Mouse (Mus musculus) small intestine, adult 2 months (tissue): ENCODE results near the gene Extl1. TPM values are rescaled to one million over a fixed set of nuclear protein-coding genes. Genes with fewer than 3 reads are reported as not detected.

Experiments used
- H3K27ac ChIP-seq: fragments of 200-500 bp; 2 replicates; pipeline ENCODE4 v1.5.1; 2012; ENCODE audit warnings: low read depth, low read length, control low read depth, inconsistent platforms; ENCODE audit not compliant: insufficient read depth
- H3K27me3 ChIP-seq: fragments of 200-500 bp; 2 replicates; pipeline ENCODE4 v1.6.1; 2012; ENCODE audit warnings: mild to moderate bottlenecking, moderate library complexity, low read length, inconsistent platforms; ENCODE audit not compliant: control insufficient read depth, insufficient read depth
- H3K36me3 ChIP-seq: fragments of 200-500 bp; 2 replicates; pipeline ENCODE4 v1.6.1; 2012; ENCODE audit warnings: mild to moderate bottlenecking, low read length, control low read depth, inconsistent platforms; ENCODE audit not compliant: control insufficient read depth, insufficient read depth
- H3K4me1 ChIP-seq: fragments of 200-500 bp; 2 replicates; pipeline ENCODE4 v1.6.1; 2012; ENCODE audit warnings: low read length, inconsistent platforms, mixed read lengths; ENCODE audit not compliant: control insufficient read depth, insufficient read depth, insufficient read length
- H3K4me3 ChIP-seq: fragments of 200-500 bp; 2 replicates; pipeline ENCODE4 v1.5.1; 2012; ENCODE audit warnings: low read depth, mild to moderate bottlenecking, control low read depth, inconsistent platforms, low read length, moderate library complexity
- CTCF ChIP-seq: fragments of 200-500 bp; IDR thresholded peaks from 2 replicates; pipeline ENCODE4 v1.5.1; 2012; ENCODE audit warnings: low read depth, mild to moderate bottlenecking, control low read depth, inconsistent platforms, low read length, moderate library complexity, mixed read lengths; ENCODE audit not compliant: insufficient replicate concordance, insufficient read length; ENCODE audit errors: extremely low read depth
- POLR2A ChIP-seq: fragments of 200-500 bp; IDR thresholded peaks from 2 replicates; pipeline ENCODE4 v1.6.1; 2012; ENCODE audit warnings: low read depth, mild to moderate bottlenecking, control low read depth, inconsistent platforms, low read length, moderate library complexity
- WGBS: fragments of 180-500 bp; shearing (Covaris S2); methylation state at CpG from one replicate; pipeline ENCODE4 v1.1.7; 2018; 5-methylcytosine and 5-hydroxymethylcytosine counted together
- polyA plus RNA-seq: library from polyadenylated mRNA; depleted of rRNA; stranded (reverse); fragments of >200 nt; gene quantifications from 2 replicates; pipeline ENCODE4 v1.2.3, GENCODE M21; 2012

Extl1 gene
- polyA plus RNA-seq, 1 experiment: 1.5 TPM

GRCm38 (mm10) chr4:134314081-134314655 lies 69.5 kb downstream of the Extl1 start:
- H3K27ac ChIP-seq: no peak overlapping the region

GRCm38 (mm10) chr4:134312901-134313300 lies 70.7 kb downstream of the Extl1 start:
- H3K36me3 ChIP-seq: no peaks in the 10 kb centered on the region
- TF ChIP-seq CTCF: peak; percentile 49; the same call in 1 of the 2 replicates
- no peak for TF ChIP-seq POLR2A
- H3K27ac ChIP-seq: no peak overlapping the region
- peaks cover 4% of the 10 kb centered on the region for H3K4me1 ChIP-seq
- H3K4me3 ChIP-seq: no peak overlapping the region
- H3K27me3 ChIP-seq: no peaks in the 10 kb centered on the region
- 94% methylated on average over 6 of the region's 6 CpGs for WGBS

More at GRCm38 (mm10) chr4:134314081-134314655, 69.5 kb downstream of the Extl1 start:
- no peaks in the 10 kb centered on the region for H3K27me3 ChIP-seq
- no peak overlapping the region for H3K4me3 ChIP-seq
- TF ChIP-seq POLR2A (no peak), CTCF (no peak)
- WGBS: 85% methylated on average over 4 of the region's 4 CpGs
- peaks cover 2% of the 10 kb centered on the region for H3K4me1 ChIP-seq
- H3K36me3 ChIP-seq: no peaks in the 10 kb centered on the region

GRCm38 (mm10) chr4:134312341-134312740 lies 71.3 kb downstream of the Extl1 start:
- H3K4me3 ChIP-seq: no peak overlapping the region
- no peaks in the 10 kb centered on the region for H3K27me3 ChIP-seq
- H3K27ac ChIP-seq: no peak overlapping the region
- H3K36me3 ChIP-seq: no peaks in the 10 kb centered on the region
- H3K4me1 ChIP-seq: peaks cover 9% of the 10 kb centered on the region
- WGBS: 92% methylated on average over 5 of the region's 5 CpGs
- TF ChIP-seq POLR2A: no peak
- TF ChIP-seq CTCF: no peak

GRCm38 (mm10) chr4:134311784-134312183 lies 71.9 kb downstream of the Extl1 start:
- Histone ChIP-seq H3K4me1 (peaks cover 14% of the 10 kb centered on the region), H3K27me3 (no peaks in the 10 kb centered on the region), H3K27ac (no peak overlapping the region), H3K36me3 (no peaks in the 10 kb centered on the region), H3K4me3 (no peak overlapping the region)
- no peak for TF ChIP-seq POLR2A
- no peak for TF ChIP-seq CTCF
- WGBS: 78% methylated on average over 9 of the region's 9 CpGs

GRCm38 (mm10) chr4:134310656-134311055 lies 73.0 kb downstream of the Extl1 start:
- Histone ChIP-seq H3K4me1 (peaks cover 12% of the 10 kb centered on the region), H3K27me3 (no peaks in the 10 kb centered on the region), H3K4me3 (no peak overlapping the region), H3K27ac (no peak overlapping the region), H3K36me3 (no peaks in the 10 kb centered on the region)
- TF ChIP-seq POLR2A (no peak), CTCF (no peak)
- 92% methylated on average over 9 of the region's 9 CpGs for WGBS

GRCm38 (mm10) chr4:134310106-134310505 lies 73.5 kb downstream of the Extl1 start:
- Histone ChIP-seq H3K27ac (no peak overlapping the region), H3K27me3 (no peaks in the 10 kb centered on the region), H3K36me3 (no peaks in the 10 kb centered on the region), H3K4me1 (peaks cover 12% of the 10 kb centered on the region), H3K4me3 (no peak overlapping the region)
- WGBS: 89% methylated on average over 7 of the region's 7 CpGs
- TF ChIP-seq CTCF (no peak), POLR2A (no peak)

- no peak overlapping the region for H3K4me3 ChIP-seq
- TF ChIP-seq CTCF (peak; percentile 58; the same call in 1 of the 2 replicates), POLR2A (no peak)
- H3K4me1 ChIP-seq: peaks cover 12% of the 10 kb centered on the region
- WGBS: 2% methylated on average over 12 of the region's 12 CpGs
- H3K27me3 ChIP-seq: no peaks in the 10 kb centered on the region
- no peaks in the 10 kb centered on the region for H3K36me3 ChIP-seq
- H3K27ac ChIP-seq: peak overlapping the region; percentile 74
Measured at GRCm38 (mm10) chr4:134307367-134308072, 76.1 kb downstream of the Extl1 start.
